Mouse (Mus musculus) CD4-positive, CD25-positive, alpha-beta regulatory T cell (primary cell): ENCODE results near the gene 4930519G04Rik. TPM values are rescaled to one million over a fixed set of nuclear protein-coding genes. Genes with fewer than 3 reads are reported as not detected.

Experiments used
- polyA plus RNA-seq: library from polyadenylated mRNA; unstranded; fragments of 100-300 nt; shearing (Covaris generic); gene quantifications from one replicate; pipeline ENCODE4 v1.2.1, GENCODE M21; 2017

The 4930519G04Rik gene
- polyA plus RNA-seq = not detected

GRCm38 (mm10) chr5:114853364-114853763 lies at the start of gene 4930519G04Rik:
TSS of gene 4930519G04Rik (plus strand) at chr5:114853664.

DNA sequence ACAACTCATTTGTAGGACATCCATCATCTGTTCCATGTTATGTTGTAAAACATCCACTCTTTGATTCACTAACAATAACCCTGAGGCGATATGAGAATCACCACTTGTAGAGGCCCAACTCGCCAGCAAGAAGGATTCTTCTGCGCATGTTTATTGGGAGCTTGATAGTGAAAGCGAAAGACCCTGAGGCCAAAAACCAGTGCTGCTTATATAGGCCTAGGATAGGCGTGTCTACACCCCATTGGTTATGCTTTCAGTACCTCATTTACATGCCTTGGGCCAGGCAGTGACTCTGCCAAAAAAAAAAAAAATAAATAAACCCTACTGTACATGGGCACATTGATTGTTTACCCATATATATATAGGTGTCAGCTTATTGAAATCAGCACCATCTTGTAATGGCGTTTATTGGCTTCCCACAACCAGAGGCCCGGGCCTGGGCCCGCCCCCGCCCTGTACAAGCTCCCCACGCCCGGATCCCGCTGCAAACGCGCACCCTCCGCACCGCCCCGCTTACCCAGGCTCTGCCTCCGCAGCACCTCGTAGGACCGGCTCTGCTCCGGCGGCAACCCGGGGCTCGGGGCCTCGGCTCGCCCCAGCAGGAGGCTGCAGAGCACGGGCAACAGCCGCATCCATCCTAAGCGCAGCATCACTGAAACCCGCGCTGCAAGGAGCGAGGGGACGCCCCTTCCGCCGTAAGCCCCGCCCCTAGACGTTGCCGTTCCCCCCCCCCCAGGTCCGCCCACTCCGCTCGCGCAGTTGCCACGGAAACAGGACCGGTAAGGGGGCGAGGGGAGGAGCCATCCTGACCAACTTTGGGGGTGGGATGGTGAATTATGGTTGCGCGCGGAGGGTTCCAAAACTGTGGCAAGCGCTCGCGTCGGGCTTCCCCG lies 30.4 kb upstream of the 4930519G04Rik start, which contains the start of gene 1500011B03Rik:
1500011B03Rik (minus strand) TSS at position 673 of the 893 bp plus-strand sequence.

DNA sequence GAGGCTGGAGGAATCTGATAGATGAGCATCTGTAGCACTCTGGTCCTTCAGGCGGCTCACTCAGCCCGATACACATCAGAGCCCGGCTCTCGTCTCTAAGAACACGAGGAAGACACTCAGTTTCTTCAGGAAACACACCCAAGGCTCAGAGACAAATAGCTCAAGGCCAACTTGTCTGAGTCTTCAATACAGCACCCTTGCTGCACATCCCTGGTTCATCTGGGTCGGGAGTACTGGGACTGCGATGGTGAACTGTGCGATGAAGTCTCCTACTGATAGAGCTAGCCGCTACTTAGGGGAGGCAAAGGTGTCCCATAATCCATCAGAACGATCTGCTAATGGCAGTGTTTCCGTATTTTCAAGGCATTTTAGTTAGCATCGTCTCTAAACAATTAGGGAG lies 5.1 kb downstream of the 4930519G04Rik start, which contains the start of gene Gm9936:
Gm9936 (minus strand) TSS at position 101 of the 400 bp plus-strand sequence.

DNA sequence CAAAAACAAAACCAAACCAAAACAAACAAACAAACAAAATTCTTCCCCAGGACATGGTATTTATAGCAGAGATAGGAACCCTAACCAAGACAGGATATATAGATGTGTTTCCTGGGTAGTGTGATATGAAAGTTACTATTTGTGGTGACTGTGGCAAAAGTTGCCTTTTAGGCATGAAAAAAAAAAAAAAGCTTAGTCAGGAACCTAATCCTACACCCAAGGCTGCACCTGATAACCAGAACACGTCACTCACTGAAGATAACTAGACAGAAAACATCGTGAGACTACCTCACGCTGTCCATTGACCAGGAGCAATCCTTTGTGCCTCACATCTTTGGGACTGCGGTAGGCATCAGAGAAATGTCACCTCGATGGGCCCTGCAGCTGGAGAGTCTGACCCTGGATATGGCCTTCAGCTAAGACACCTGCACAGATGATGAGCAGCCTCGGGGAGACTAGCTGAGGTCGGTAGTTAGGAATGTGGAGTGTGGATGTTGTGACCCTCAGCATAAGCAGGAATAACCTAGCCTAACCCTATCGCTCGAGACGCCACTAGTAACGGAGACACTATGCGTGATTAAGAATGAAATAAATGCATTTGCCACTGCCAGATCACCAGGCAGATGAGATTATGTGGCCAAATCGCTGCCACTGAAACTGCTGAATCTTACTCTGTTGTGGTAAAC lies 43.4 kb downstream of the 4930519G04Rik start, which contains the start of gene Oasl2:
Oasl2 (plus strand) TSS at position 249 of the 686 bp plus-strand sequence.

GRCm38 (mm10) chr5:114922998-114923473 lies 69.6 kb downstream of the 4930519G04Rik start, which contains the start of gene Oasl1:
TSS of gene Oasl1 (plus strand) at chr5:114923240.

Other genes starting within 250 kb of the 4930519G04Rik start
- 0.67 TPM for gene Trpv4, start 195.2 kb upstream of the 4930519G04Rik start, polyA plus RNA-seq
- gene Gltp, start 162.7 kb upstream of the 4930519G04Rik start, polyA plus RNA-seq = 323 TPM
- gene Tchp, start 145.9 kb upstream of the 4930519G04Rik start, polyA plus RNA-seq = 22.4 TPM
- gene Ankrd13a, start 79.0 kb upstream of the 4930519G04Rik start, polyA plus RNA-seq = 181 TPM
- gene Git2, start 78.1 kb upstream of the 4930519G04Rik start, polyA plus RNA-seq = 148 TPM
- gene 1500011B03Rik, start 30.2 kb upstream of the 4930519G04Rik start, polyA plus RNA-seq = 67.8 TPM
- gene Gm9936, start 5.0 kb downstream of the 4930519G04Rik start, polyA plus RNA-seq = not detected
- 16.4 TPM for gene Oasl2, start 43.3 kb downstream of the 4930519G04Rik start, polyA plus RNA-seq
- 7.4 TPM for gene Oasl1, start 69.6 kb downstream of the 4930519G04Rik start, polyA plus RNA-seq
- gene 2210016L21Rik, start 88.5 kb downstream of the 4930519G04Rik start, polyA plus RNA-seq = 43.9 TPM
- 0.06 TPM for gene Hnf1a, start 117.4 kb downstream of the 4930519G04Rik start, polyA plus RNA-seq
- gene Sppl3, start 157.5 kb downstream of the 4930519G04Rik start, polyA plus RNA-seq = 69.4 TPM
- gene Gm10401, start 244.6 kb downstream of the 4930519G04Rik start, polyA plus RNA-seq = not detected